Mouse (Mus musculus) adipocyte (in vitro differentiated cells): ENCODE results near the gene Ext2.

Experiments
- DNase-seq: peaks from one replicate; pipeline ENCODE4 v3.0.0-alpha.2; 2016; ENCODE audit warnings: low spot score

The Ext2 gene

DNA sequence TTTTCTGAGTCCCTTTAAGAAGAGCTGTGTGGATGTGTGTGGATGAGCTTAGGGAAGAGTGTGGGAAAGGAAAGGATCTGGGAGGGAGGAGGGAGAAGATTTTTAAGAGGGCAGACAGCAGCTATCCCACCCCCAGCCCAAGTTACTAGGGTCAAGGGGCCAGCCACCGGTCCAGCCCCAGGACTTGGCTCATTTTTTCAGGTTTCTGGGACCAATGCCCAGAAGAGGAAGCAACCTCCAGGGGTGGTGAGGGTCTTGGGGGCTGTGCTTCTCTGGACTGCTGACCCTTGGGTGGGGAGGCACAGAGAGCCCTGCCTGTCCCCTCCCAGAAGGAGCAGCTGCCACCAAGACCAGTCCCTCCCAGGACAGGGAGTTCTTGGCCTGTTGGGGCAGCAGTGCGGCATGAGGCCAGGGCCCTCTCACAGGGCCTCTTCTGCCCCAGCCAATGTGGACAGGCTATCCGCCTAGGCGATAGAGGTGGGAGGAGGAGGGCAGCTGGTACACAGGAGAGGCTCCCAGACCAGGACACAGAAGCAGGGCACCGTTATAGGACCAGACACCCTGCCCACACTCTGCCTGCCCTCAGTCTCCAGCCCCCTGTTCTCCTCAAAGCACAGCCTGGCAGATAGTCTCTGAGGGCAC is 203.0 kb downstream of the Ext2 start:
- no peak for DNase-seq

DNA sequence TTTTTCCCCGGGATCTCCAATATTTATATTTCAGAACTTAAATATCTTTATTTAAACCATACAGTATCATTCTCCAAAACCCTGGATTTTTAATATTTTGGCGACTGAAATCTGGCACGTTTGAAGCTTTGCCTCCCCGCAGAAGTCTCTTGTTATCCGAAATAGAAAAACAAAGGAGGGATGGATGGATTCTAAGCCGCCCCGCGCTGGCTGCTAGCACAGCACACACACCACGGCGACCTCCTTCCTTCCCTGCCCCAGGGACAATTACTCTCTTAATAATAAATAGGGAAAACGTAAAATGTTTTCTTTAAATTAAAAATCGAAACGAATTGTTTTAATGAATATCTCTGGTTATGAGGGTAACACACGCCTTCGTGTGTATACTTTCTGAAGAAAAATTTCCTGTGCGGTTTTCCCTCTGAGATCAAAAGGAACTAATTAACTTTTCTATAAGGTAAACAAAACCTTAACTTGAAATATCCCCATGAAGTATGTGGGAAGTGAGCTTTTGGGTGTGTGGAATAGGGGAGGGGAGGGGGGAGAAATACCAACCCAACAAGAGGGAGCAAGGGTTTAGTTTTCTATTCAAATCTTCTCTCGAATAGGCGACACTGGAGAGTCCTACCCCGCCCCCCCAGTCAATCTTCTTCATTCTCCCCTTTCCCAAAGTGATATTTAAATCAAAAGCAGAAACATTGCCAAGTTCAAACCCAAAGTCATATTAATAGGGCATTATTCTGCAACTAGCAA is 203.7 kb downstream of the Ext2 start:
- no peak for DNase-seq

DNA sequence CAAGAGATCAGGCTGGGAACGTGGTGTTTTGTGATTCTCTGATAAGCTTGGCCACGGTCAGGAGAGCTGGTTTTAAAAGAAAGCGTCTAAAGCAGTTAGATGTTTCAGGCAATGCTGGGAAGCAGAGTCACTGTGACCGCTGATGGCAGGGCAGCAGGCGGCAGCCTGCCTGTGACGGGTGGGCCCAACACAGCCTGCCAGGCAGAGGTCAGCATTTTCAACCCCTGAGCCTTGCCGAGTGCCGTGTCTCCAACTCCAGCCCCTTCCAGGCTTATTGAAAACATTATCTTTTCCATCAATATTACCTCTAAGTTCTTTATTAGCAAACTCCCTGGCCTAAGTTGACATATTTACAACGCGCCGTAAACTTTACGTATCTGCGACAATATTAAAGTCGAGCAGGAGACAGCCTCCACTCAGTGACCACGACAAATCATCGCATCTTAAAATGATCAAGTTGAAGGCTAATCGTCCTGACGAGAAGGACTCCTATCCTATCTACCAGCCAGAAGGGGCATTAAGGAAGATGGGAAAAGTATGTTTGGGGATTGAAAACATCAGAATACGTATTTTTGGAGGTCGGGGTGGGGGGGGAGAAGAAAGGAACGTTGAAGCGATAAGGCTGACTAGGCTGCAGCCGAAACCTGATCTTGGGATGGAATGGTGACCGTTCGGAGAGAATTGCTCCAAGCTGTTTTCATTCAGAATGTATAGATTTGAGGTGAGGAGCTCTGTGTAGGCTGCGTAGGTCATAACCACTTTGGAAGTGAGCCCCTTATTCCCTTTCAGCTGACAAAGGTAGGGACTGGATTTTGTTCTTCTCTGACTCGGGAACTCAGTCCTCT is 206.3 kb downstream of the Ext2 start:
- no peak for DNase-seq

DNA sequence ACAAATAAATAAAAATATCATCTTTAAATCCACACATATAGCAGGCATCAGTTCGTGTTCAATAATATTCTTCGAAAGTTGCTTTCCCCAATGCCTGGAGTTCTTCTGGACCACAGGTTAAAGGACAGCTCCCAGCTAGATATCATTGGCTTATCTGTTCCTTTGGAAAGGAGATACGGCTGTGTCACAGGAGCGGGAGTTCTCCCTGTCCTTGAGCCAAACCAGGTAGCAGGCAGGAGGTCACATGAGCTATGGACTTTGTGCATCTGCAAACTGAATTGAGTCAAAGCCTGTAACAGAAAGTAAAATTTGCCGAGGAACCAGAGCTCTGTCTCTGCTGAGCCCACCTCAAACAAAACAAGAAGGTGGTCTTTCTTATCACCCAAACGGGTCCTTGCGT is 209.3 kb downstream of the Ext2 start:
- no peak for DNase-seq
